Mouse (Mus musculus) CH12.LX (cell line): ENCODE measurements at regions not wholly inside any gene's neighbourhood (a gene's known extent, or its start where the extent isn't known, plus 50 kb on each side); places are given as distances from the start of the nearest gene placed in this dataset.
A peak's percentile ranks its signal among the peaks of the same experiment; 100 is the strongest.
"Not testable (repeated sequence)": the region's sequence is repeated elsewhere in the genome, so short reads cannot be mapped to it uniquely, and the experiment has no call there.

Experiments
- DNase-seq: peaks from one replicate; pipeline ENCODE4 v3.0.0-alpha.2; 2013; ENCODE audit errors: extremely low read depth
- H3K27ac ChIP-seq: 2 replicates; pipeline ENCODE4 v1.5.1; 2012; ENCODE audit warnings: low read depth, mild to moderate bottlenecking, control low read depth, moderate library complexity; ENCODE audit not compliant: insufficient read depth
- H3K27me3 ChIP-seq: replicated peaks from 2 replicates; pipeline ENCODE3; 2012; ENCODE audit warnings: inconsistent platforms
- H3K36me3 ChIP-seq, 2 experiments: replicated peaks in 1 of 2; 2 replicates each; pipeline versions ENCODE3 to v1.6.1; 2012; ENCODE audit warnings: inconsistent platforms in 1 of 2, low read length in 1 of 2, mild to moderate bottlenecking in 1 of 2, mixed read lengths in 1 of 2, moderate library complexity in 1 of 2; ENCODE audit not compliant: control insufficient read depth in 1 of 2, insufficient read depth in 1 of 2
- H3K4me1 ChIP-seq, 2 experiments: 2 replicates each; pipeline ENCODE4 v1.6.1; 2012; ENCODE audit warnings: inconsistent platforms in 1 of 2, moderate library complexity in 1 of 2; ENCODE audit not compliant: insufficient read depth in 2 of 2, control insufficient read depth in 1 of 2
- H3K4me2 ChIP-seq: 2 replicates; pipeline ENCODE4 v1.6.1; 2012; ENCODE audit warnings: low read depth, mild to moderate bottlenecking, control low read depth; ENCODE audit not compliant: poor library complexity, insufficient read depth, severe bottlenecking
- H3K4me3 ChIP-seq, 3 experiments: fragments of 150-350 bp in 1 of 3; sonication (generic) in 1 of 3; replicated peaks in 1 of 3; 2 replicates each; pipeline versions ENCODE3 to v1.5.1; 2011 to 2012; ENCODE audit warnings: low read depth in 2 of 3, low read length in 2 of 3, mild to moderate bottlenecking in 2 of 3, moderate library complexity in 2 of 3, control low read depth in 1 of 3, improper control_type of control experiment in 1 of 3, inconsistent platforms in 1 of 3, mixed read lengths in 1 of 3; ENCODE audit not compliant: poor library complexity in 1 of 3
- H3K79me2 ChIP-seq: replicated peaks from 2 replicates; pipeline ENCODE4 v1.6.1; 2012; ENCODE audit warnings: mild to moderate bottlenecking, moderate library complexity; ENCODE audit not compliant: control insufficient read depth, poor library complexity, insufficient read depth, severe bottlenecking; ENCODE audit errors: extremely low read depth
- H3K9ac ChIP-seq: 2 replicates; pipeline ENCODE4 v1.6.1; 2012; ENCODE audit warnings: low read depth, mild to moderate bottlenecking, control low read depth, moderate library complexity; ENCODE audit not compliant: insufficient read depth
- H3K9me3 ChIP-seq: replicated peaks from 2 replicates; pipeline ENCODE3; 2012; ENCODE audit warnings: low read length, inconsistent platforms, mixed read lengths
- CHD1 ChIP-seq: IDR thresholded peaks from 2 replicates; pipeline ENCODE4 v1.6.1; 2012; ENCODE audit warnings: low read depth, low read length, improper control_type of control experiment, inconsistent platforms
- CHD2 ChIP-seq: IDR thresholded peaks from 2 replicates; pipeline ENCODE4 v1.6.1; 2011; ENCODE audit warnings: low read length, improper control_type of control experiment
- CTCF ChIP-seq, 2 experiments: IDR thresholded peaks in 1 of 2; conservative IDR thresholded peaks in 1 of 2; 2 replicates each; pipeline ENCODE4 v1.5.1; 2011 to 2012; ENCODE audit warnings: low read depth in 2 of 2, low read length in 2 of 2, improper control_type of control experiment in 1 of 2, inconsistent platforms in 1 of 2, mild to moderate bottlenecking in 1 of 2, moderate library complexity in 1 of 2
- E2F4 ChIP-seq: IDR thresholded peaks from 2 replicates; pipeline ENCODE4 v1.6.1; 2011; ENCODE audit warnings: low read depth, low read length, improper control_type of control experiment; ENCODE audit not compliant: insufficient replicate concordance
- ELF1 ChIP-seq: IDR thresholded peaks from 2 replicates; pipeline ENCODE4 v1.6.1; 2014; ENCODE audit warnings: low read depth, mild to moderate bottlenecking, inconsistent platforms, low read length, improper control_type of control experiment
- EP300 ChIP-seq: IDR thresholded peaks from 2 replicates; pipeline ENCODE4 v1.6.1; 2011; ENCODE audit warnings: low read length, improper control_type of control experiment
- ETS1 ChIP-seq: conservative IDR thresholded peaks from 2 replicates; pipeline ENCODE4 v1.6.1; 2012; ENCODE audit warnings: low read depth, mild to moderate bottlenecking, inconsistent platforms, low read length, improper control_type of control experiment, moderate library complexity
- JUND ChIP-seq: conservative IDR thresholded peaks from 2 replicates; pipeline ENCODE4 v1.6.1; 2011; ENCODE audit warnings: low read depth, low read length, improper control_type of control experiment
- MAFK ChIP-seq: IDR thresholded peaks from 2 replicates; pipeline ENCODE4 v1.6.1; 2011; ENCODE audit warnings: low read length, improper control_type of control experiment; ENCODE audit not compliant: insufficient replicate concordance
- MAZ ChIP-seq: IDR thresholded peaks from 2 replicates; pipeline ENCODE4 v1.6.1; 2012; ENCODE audit warnings: low read depth, mild to moderate bottlenecking, inconsistent platforms, low read length, improper control_type of control experiment, moderate library complexity
- MEF2A ChIP-seq: IDR thresholded peaks from 2 replicates; pipeline ENCODE4 v1.6.1; 2014; ENCODE audit warnings: low read depth, mild to moderate bottlenecking, inconsistent platforms, low read length, improper control_type of control experiment, borderline replicate concordance
- MXI1 ChIP-seq: IDR thresholded peaks from 2 replicates; pipeline ENCODE4 v1.6.1; 2011; ENCODE audit warnings: mild to moderate bottlenecking, low read depth, low read length, improper control_type of control experiment
- MYC ChIP-seq: IDR thresholded peaks from 2 replicates; pipeline ENCODE4 v1.6.1; 2011; ENCODE audit warnings: low read depth, mild to moderate bottlenecking, improper control_type of control experiment, low read length
- NRF1 ChIP-seq: IDR thresholded peaks from 2 replicates; pipeline ENCODE4 v1.6.1; 2014; ENCODE audit warnings: low read depth, mild to moderate bottlenecking, inconsistent platforms, low read length, improper control_type of control experiment, moderate library complexity
- RAD21 ChIP-seq: IDR thresholded peaks from 2 replicates; pipeline ENCODE4 v1.6.1; 2011; ENCODE audit warnings: low read depth, mild to moderate bottlenecking, low read length, improper control_type of control experiment, moderate library complexity
- RCOR1 ChIP-seq: conservative IDR thresholded peaks from 2 replicates; pipeline ENCODE4 v1.6.1; 2012; ENCODE audit warnings: low read depth, mild to moderate bottlenecking, inconsistent platforms, low read length, improper control_type of control experiment
- SIN3A ChIP-seq: IDR thresholded peaks from 2 replicates; pipeline ENCODE4 v1.6.1; 2012; ENCODE audit warnings: low read length, improper control_type of control experiment, inconsistent platforms
- SMC3 ChIP-seq: IDR thresholded peaks from 2 replicates; pipeline ENCODE4 v1.6.1; 2011; ENCODE audit warnings: low read depth, low read length, improper control_type of control experiment
- TBP ChIP-seq: conservative IDR thresholded peaks from 2 replicates; pipeline ENCODE4 v1.6.1; 2011; ENCODE audit warnings: low read depth, low read length, improper control_type of control experiment
- TCF12 ChIP-seq: IDR thresholded peaks from 2 replicates; pipeline ENCODE4 v1.6.1; 2014; ENCODE audit warnings: low read depth, mild to moderate bottlenecking, inconsistent platforms, low read length, improper control_type of control experiment
- UBTF ChIP-seq: IDR thresholded peaks from 2 replicates; pipeline ENCODE4 v1.6.1; 2012; ENCODE audit warnings: low read depth, mild to moderate bottlenecking, inconsistent platforms, low read length, improper control_type of control experiment, moderate library complexity
- ZC3H11A ChIP-seq: IDR thresholded peaks from 2 replicates; pipeline ENCODE4 v1.6.1; 2012; ENCODE audit warnings: low read depth, mild to moderate bottlenecking, inconsistent platforms, low read length, improper control_type of control experiment
- ZKSCAN1 ChIP-seq: IDR thresholded peaks from 2 replicates; pipeline ENCODE4 v1.6.1; 2012; ENCODE audit warnings: low read depth, inconsistent platforms, low read length, improper control_type of control experiment, borderline replicate concordance
- ZNF384 ChIP-seq: IDR thresholded peaks from 2 replicates; pipeline ENCODE4 v1.6.1; 2012; ENCODE audit warnings: low read depth, low read length, improper control_type of control experiment, inconsistent platforms
- dilution Hi-C: fragments of 300-500 bp; cut with MboI; formaldehyde crosslinking; loops from 2 replicates; pipeline ENCODE4 v1.14.3; 2020; ENCODE audit warnings: low sequenced_read_pairs; ENCODE audit not compliant: extremely low pct_unique_long_range_greater_than_20kb, extremely low pct_ligation_motif_present
- in situ Hi-C: fragments of 300-500 bp; cut with MboI; formaldehyde crosslinking; loops from 3 replicates; pipeline ENCODE4 v1.14.3; 2019; ENCODE audit warnings: low sequenced_read_pairs, low pct_ligation_motif_present, low pct_unique_long_range_greater_than_20kb, mixed read lengths

DNA sequence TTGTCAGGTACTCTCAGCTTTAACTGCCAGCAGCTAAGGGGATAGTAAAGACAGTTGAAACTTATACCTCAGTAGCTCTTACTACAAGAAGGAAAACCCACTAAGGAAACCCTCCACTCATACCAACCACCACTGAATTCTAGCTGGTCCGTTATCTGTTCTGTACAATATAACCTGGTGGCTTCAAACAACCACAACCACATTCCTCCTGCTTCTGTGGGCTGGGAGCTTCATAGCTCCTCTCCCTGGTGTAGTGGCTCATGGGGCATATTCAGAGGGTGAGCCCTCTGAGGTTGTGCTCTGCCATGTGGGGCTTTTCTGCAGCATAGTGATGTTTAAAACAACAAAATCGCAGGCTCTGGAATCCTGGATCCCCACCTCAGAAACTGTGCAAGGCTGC, 110.0 kb upstream of the Arid1b start:
- H3K4me2 ChIP-seq, result no peak overlapping the region
- dilution Hi-C loops (no loop called here), in situ Hi-C loops (no loop called here)
- no peaks in the 10 kb centered on the region for H3K36me3 ChIP-seq
- H3K4me3 ChIP-seq, result no peak overlapping the region
- no peaks in the 10 kb centered on the region for H3K9me3 ChIP-seq
- no peak overlapping the region for H3K9ac ChIP-seq
- DNase-seq, result no peak
- no peak overlapping the region for H3K27ac ChIP-seq
- no peaks in the 10 kb centered on the region for H3K4me1 ChIP-seq
- no peaks in the 10 kb centered on the region for H3K27me3 ChIP-seq
- TF ChIP-seq EP300 (no peak), TBP (no peak), E2F4 (no peak), TCF12 (no peak), ZKSCAN1 (no peak), CHD2 (no peak), ELF1 (no peak), ZNF384 (no peak), MXI1 (no peak), RCOR1 (no peak), MEF2A (no peak), JUND (no peak), SIN3A (no peak), ZC3H11A (no peak), ETS1 (no peak), UBTF (no peak), MAFK (no peak)
- TF ChIP-seq, all 38 proteins: peak for 0
- H3K79me2 ChIP-seq, result no peaks in the 10 kb centered on the region

DNA sequence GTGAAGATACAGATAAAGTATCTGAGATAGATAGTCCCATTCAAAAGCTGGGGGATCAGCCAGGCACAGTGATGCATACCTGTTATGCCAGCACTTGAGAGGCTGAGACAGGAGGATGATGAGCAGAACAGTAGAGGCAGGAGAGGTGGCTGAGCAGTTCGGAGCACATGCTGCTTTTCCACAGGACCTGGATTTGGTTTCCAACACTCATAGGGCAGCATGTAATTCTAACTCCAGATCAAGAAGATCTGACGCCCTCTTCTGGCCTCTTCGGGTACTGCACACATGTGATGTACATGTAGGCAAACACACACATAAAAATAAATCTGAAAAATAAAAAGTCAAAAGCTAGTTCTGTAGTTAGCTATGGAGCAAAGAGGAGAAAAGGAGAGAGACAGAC, 109.4 kb upstream of the Arid1b start:
- Histone ChIP-seq H3K79me2 (no peaks in the 10 kb centered on the region), H3K9ac (no peak overlapping the region), H3K4me2 (no peak overlapping the region), H3K4me1 (no peaks in the 10 kb centered on the region), H3K4me3 (no peak overlapping the region), H3K9me3 (no peaks in the 10 kb centered on the region), H3K27me3 (no peaks in the 10 kb centered on the region), H3K36me3 (no peaks in the 10 kb centered on the region), H3K27ac (no peak overlapping the region)
- TF ChIP-seq MYC (no peak), NRF1 (no peak), CHD1 (no peak), RAD21 (peak; percentile 1), MAZ (no peak), MAFK (no peak), CTCF (conservative IDR thresholded peaks at IDR 0.05 in 1 of 2, IDR thresholded peaks at IDR 0.05 in 1 of 2; ENCODE audit: low read depth in 2 of 2, low read length in 2 of 2) (peak; percentile 37 to 58; a peak in 3 of 4 replicates), SMC3 (peak; percentile 7; the same call in 1 of the 2 replicates)
- dilution Hi-C loops, result no loop called here
- peak; percentile 7 for DNase-seq
- in situ Hi-C loops, result no loop called here

DNA sequence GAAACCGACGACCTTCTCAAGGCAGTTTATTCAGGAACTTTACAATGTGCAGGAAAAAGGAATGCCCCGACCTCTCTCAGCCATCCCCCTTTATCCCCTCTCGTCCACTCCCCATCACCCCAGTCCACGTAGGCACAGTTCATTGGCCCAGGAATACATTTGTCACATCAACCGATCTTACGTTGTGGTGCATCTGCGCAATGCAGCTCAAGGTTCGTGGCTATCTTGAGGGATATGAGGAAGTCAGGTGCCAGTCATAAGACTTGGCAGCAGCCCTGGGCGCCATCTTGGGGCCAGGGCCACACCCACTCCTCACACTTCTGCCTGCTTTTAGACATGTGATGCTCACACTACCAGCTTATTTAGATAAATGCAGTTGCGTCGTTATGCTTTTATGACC, 106.8 kb upstream of the Arid1b start:
- in situ Hi-C loops, dilution Hi-C loops, H3K4me1 ChIP-seq, H3K4me3 ChIP-seq, H3K9me3 ChIP-seq, H3K36me3 ChIP-seq, H3K4me2 ChIP-seq, H3K27me3 ChIP-seq, H3K79me2 ChIP-seq, DNase-seq, H3K9ac ChIP-seq, H3K27ac ChIP-seq: not testable (repeated sequence)
